Mouse (Mus musculus) lung, postnatal 25 days (tissue): ENCODE measurements around the gene Rad1.
"Not testable (repeated sequence)": the region's sequence is repeated elsewhere in the genome, so short reads cannot be mapped to it uniquely, and the experiment has no call there.

Source experiments
- DNase-seq: peaks from one replicate; pipeline ENCODE4 v3.0.0; 2022; ENCODE audit warnings: low spot score

Gene Rad1

GRCm38 (mm10) chr15:10485484-10486364 is at the start of gene Rad1, which contains the start of gene Brix1:
Gene Rad1 (plus strand): TSS chr15:10486018.
Gene Brix1 (minus strand): TSS chr15:10485947.
- peak; percentile 95 for DNase-seq

- DNase-seq, result no peak
Observed at GRCm38 (mm10) chr15:10436893-10437292, 48.9 kb upstream of the Rad1 start.

- DNase-seq, result no peak
Observed at GRCm38 (mm10) chr15:10439963-10440362, 45.9 kb upstream of the Rad1 start.

GRCm38 (mm10) chr15:10441493-10441892 is 44.3 kb upstream of the Rad1 start:
- DNase-seq, result no peak

- no peak for DNase-seq
Observed at GRCm38 (mm10) chr15:10442275-10442674, 43.5 kb upstream of the Rad1 start.

GRCm38 (mm10) chr15:10447102-10447501 is 38.7 kb upstream of the Rad1 start:
- no peak for DNase-seq

- no peak for DNase-seq
Observed at GRCm38 (mm10) chr15:10460986-10461385, 24.8 kb upstream of the Rad1 start.

GRCm38 (mm10) chr15:10463555-10463954 is 22.3 kb upstream of the Rad1 start:
- DNase-seq, result no peak

GRCm38 (mm10) chr15:10464678-10465077 is 21.1 kb upstream of the Rad1 start:
- no peak for DNase-seq

GRCm38 (mm10) chr15:10468761-10469160 is 17.1 kb upstream of the Rad1 start:
- DNase-seq, result no peak

GRCm38 (mm10) chr15:10469641-10470150 is 16.1 kb upstream of the Rad1 start:
- no peak for DNase-seq

GRCm38 (mm10) chr15:10470151-10470831 is 15.5 kb upstream of the Rad1 start, which contains the start of gene Dnajc21:
Gene Dnajc21 (minus strand): TSS chr15:10470516.
- DNase-seq, result peak; percentile 92

GRCm38 (mm10) chr15:10470941-10471340 is 14.9 kb upstream of the Rad1 start:
- DNase-seq, result no peak

- DNase-seq, result no peak
Observed at GRCm38 (mm10) chr15:10486365-10486839, 584 bp downstream of the Rad1 start.

GRCm38 (mm10) chr15:10487246-10487645 is 1.4 kb downstream of the Rad1 start:
- no peak for DNase-seq

- no peak for DNase-seq
Observed at GRCm38 (mm10) chr15:10490101-10490500, 4.3 kb downstream of the Rad1 start.

- no peak for DNase-seq
Observed at GRCm38 (mm10) chr15:10495944-10496343, 10.1 kb downstream of the Rad1 start.

GRCm38 (mm10) chr15:10496696-10497095 is 10.9 kb downstream of the Rad1 start:
- not testable (repeated sequence) for DNase-seq

- DNase-seq, result no peak
Observed at GRCm38 (mm10) chr15:10499593-10499992, 13.8 kb downstream of the Rad1 start.

- DNase-seq, result no peak
Observed at GRCm38 (mm10) chr15:10500035-10500434, 14.2 kb downstream of the Rad1 start.

GRCm38 (mm10) chr15:10500838-10501719 is 15.3 kb downstream of the Rad1 start:
- DNase-seq, result peak; percentile 12

- peak; percentile 6 for DNase-seq
Observed at GRCm38 (mm10) chr15:10506099-10506498, 20.3 kb downstream of the Rad1 start.
